Mouse (Mus musculus) retina, embryonic 14.5 days (tissue): ENCODE data around the gene Trim27.
A peak's percentile ranks its signal among the peaks of the same experiment; 100 is the strongest.

Source experiments
- DNase-seq: peaks from one replicate; pipeline ENCODE4 v3.0.0-alpha.2; 2015; ENCODE audit warnings: low spot score

Trim27 gene

GRCm38 (mm10) chr13:21221656-21222462 is 42.6 kb downstream of the Trim27 start:
- DNase-seq: no peak

- DNase-seq: peak; percentile 96
Measured at GRCm38 (mm10) chr13:21222463-21223022, 43.3 kb downstream of the Trim27 start.

DNA sequence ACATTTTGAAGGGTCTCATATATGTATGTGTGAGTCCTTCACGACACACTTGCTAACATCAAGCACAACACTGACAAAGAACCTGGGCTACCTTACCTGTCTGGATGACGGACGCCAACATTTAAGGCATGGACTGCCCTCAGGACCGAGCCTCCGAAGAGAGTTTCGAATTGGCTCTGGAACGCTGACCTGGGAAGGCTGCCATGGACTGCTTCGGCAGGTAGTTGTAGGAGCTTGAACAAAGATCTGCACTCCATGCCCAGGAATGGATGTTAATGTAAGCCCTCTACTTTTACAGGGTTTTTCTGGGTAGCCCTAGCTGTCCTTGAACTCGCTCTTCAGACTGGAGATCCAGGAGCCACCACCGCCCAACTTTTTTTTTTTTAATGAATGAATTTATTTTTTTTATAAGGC is 44.0 kb downstream of the Trim27 start:
- peak; percentile 63 for DNase-seq

- no peak for DNase-seq
Measured at GRCm38 (mm10) chr13:21224376-21224775, 45.1 kb downstream of the Trim27 start.

DNA sequence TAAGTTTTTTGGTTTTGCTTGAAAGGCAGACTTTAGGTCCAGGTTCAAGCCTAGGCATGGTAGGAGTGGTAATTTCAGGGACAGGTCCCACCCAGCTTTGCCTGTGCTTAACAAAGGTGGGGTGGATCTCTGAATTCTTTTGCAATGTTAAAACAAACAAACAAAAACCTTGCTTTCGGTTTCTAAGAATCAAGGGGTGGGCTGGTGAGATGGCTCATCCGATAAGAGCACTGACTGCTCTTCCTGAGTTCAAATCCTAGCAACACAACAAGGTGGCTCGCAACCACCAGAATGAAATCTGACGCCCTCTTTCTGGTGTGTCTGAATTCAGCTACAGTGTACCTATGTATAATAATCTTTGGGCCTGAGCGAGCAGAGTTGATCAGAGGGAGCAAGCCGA is 46.0 kb downstream of the Trim27 start:
- DNase-seq: no peak

DNA sequence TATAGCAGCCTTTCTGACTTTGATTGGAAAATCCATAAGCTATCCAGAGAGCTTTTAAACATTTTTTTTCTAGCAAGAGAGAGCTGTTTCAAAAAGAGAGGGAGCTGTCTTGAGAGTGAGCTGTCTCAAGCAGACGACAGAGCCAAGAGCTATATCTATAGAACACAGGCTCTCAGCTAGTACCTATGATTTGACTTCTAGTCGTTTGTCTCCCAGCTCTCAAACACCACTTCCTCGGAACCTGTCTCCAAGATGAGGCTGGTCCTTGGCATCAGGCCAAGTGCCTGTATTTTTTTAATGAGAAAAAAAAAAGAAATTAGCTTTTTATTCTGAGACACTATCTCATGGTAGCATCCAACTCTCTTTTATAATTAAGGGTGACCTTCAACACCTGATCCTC is 46.8 kb downstream of the Trim27 start:
- no peak for DNase-seq

DNA sequence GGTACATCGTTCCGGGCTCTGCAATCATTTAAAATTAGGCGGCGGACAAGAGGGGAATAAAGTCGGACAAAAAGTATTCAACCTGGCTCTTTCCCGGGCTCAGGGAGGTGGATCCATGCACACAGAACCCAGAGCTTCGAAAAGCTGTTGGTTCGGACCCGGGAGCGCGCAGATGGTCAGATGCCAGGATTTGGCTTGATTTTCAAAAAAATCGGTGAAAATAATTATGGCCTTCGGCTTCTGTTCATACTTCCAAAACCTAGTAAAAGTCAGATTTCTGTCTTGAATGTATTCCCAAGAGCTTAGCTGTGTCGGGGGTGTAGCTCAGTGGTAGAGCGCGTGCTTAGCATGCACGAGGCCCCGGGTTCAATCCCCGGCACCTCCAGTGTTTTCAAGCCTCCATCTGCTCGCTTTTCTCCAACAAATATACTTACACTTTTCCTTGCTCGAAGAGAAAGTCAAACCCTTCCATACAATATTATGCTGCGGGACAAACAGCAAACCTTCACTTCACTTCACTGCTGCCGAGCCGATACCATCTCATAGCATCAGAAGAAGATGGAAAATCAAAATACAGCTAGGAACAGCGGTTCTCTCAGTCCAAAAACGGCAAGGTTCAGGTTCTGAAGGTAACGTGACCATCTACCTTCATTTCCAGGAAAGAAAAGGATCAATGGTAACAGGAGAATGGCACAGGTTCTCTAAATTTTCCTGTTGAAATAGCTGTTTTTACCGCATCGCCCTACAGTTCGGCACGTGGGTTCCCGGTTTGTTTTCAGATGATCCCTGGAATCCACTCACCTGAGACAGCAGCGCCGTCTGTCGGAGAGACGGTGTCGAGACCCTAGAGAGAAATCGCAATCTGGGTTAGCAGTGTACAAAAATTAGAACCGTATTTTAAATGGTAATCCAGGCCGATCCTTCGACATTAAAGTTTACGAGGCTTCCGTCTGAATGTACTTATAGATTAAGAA is 54.8 kb downstream of the Trim27 start:
- peak; percentile 92 for DNase-seq

DNA sequence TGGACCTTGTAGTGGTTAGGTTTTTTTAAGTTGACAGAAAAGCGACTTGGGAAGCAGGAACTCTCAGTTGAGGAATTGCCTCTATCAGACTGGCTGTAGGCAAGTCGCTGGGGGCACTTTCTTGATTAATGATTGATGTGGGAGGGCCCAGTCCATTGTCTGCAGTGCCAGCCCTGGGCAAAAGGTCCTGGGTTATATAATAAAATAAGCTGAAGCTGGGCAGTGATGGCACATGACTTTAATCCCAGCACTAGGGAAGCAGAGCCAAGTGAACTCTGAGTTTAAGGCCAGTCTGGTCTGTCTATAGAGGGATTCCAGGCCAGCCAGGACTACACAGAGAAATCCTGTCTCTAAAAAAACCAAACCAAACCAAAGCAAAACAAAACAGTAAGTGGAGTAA is 57.5 kb downstream of the Trim27 start:
- no peak for DNase-seq

DNA sequence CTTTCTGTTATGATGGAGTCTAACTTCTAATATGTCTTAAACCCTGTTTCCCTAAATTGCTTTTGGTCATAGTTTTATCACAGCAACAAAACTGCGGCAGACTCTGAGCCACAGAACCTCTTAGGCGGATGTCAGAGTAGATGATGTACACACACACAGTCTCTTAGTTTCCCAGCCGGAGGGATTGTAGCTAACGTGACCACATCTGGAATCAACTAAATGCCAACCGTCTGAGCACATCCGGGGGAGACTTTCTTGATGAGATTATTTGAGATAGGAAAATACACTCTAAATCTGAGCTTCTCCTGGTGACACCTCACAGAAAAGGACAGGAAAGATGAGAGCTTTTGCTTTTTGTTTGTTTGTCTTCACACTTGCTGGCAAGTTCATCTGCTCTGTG is 57.9 kb downstream of the Trim27 start:
- DNase-seq: no peak

GRCm38 (mm10) chr13:21240788-21241187 is 61.5 kb downstream of the Trim27 start:
- peak; percentile 58 for DNase-seq

DNA sequence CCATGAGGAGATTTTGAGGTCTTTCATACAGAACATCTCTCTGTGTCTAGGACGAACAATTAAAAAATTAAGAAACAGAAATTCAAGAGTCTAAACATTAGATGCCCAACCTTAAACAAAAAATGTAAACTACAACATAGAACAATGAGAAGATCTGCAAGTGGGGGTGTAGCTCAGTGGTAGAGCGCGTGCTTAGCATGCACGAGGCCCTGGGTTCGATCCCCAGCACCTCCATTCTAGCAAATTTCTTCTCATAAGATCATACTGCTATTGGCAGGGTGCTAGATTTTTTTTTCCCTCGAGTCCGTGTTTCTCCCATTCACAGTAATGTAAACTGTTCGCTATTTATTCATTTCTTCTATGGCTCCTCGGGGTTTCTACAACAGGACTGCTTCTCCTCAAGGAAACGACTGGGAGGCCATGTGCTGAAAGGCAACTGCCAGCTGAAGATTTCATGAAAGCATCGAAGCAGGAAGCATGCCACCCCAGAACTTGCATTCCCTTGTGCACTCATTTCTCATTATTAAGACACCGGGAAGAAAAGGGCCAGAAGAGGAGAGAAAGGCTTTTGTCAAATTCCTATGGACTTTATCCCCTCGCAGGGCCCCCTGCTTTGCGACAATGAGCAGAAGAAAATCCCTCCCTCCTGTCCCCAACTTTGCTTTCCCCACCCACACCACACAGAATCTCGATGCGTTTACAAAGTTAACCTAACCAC is 63.3 kb downstream of the Trim27 start:
- peak; percentile 60 for DNase-seq

GRCm38 (mm10) chr13:21243196-21243595 is 64.0 kb downstream of the Trim27 start:
- DNase-seq: no peak

- no peak for DNase-seq
Measured at GRCm38 (mm10) chr13:21244089-21244488, 64.8 kb downstream of the Trim27 start.
